Mouse (Mus musculus): ENCODE data around the gene Bcat2. TPM values are rescaled to one million over a fixed set of nuclear protein-coding genes. Genes with fewer than 3 reads are reported as not detected.
"Not testable (repeated sequence)": the region's sequence is repeated elsewhere in the genome, so short reads cannot be mapped to it uniquely, and the experiment has no call there.

Bcat2 gene
- 100 to 1,000 TPM in 1 of 2 experiments, 10 to 100 TPM in 1; 91.4 to 106 TPM for total RNA-seq (2021)
- long read RNA-seq, experiment 1, transcript Bcat2-201 (11 exons, 1,772 nt), result major isoform, 63 of 77 reads
- long read RNA-seq, experiment 1, partial matches to known transcripts, result 8 of 77 reads
- long read RNA-seq, experiment 1, other reads (novel, unspliced or antisense), result 6 of 77 reads
- long read RNA-seq, experiment 2, transcript Bcat2-201 (11 exons, 1,772 nt), result major isoform, 70 of 83 reads
- long read RNA-seq, experiment 2, partial matches to known transcripts, result 7 of 83 reads
- long read RNA-seq, experiment 2, other reads (novel, unspliced or antisense), result 6 of 83 reads

DNA sequence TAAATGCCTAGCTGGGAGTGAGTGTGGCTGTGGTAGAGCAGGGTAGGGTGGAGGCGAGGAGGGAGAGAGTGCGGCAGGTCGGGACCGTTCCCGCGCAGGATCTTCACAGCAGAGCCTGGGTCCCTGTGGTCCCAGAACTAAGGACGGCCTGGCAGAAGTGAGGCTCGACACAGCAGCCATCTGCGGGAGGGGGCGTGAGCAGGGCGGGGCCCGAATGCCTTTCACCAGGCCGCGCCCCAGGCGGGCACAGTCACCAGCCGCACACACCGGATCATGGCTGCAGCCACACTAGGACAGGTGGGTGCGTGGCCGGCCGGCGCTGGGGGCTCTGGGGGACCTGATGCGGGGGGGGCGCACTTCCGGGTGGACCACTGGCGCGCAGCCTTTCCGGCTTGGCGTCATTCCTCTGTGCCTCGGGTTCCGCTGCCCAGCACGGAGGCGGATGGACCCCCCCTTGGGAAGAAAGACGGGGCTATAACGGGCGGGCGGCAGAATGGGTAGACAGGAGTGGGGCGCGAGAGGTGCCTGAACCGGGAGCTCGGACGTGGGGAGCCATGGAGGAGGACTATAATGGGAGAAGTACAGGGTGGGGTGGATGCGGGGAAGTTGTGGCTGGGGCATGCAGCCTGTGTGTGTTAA is at the start of gene Bcat2:
TSS of gene Bcat2 (plus strand) at position 51 of the 639 bp plus-strand sequence.
- peak within 1 kb of the TSS; percentile 92 for H3K4me3 ChIP-seq
- TF ChIP-seq CTCF (IDR thresholded peaks at IDR 0.05), result no peak
- H3K27ac ChIP-seq, result peak within 1 kb of the TSS; percentile 96
- intact Hi-C loops (cut with DNase I), result no loop called here
- peak; percentile 90 for DNase-seq

DNA sequence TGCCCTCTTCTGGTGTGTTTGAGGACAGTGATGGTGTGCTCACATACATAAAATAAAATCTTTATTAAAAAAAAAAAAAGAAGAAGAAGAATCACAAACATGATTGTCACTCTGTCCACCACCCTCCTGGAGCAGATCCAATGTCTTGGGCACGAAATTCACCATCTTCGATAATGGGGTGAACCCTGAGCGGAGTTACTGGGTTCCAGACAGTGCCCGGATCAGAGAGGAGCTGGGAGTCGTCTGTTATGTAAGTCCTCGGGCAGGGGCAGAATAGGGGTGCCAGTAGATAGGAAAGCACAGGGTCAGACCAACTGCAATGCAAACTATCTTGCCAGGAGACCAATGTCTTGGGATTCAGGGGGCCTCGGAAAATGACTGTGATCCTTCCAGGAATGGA is 49.3 kb upstream of the Bcat2 start:
- Histone ChIP-seq H3K27ac (peak overlapping the region; percentile 10; the same call in 1 of the 2 replicates), H3K4me3 (no peak overlapping the region)
- intact Hi-C loops (cut with DNase I), result no loop called here
- TF ChIP-seq CTCF (IDR thresholded peaks at IDR 0.05), result no peak
- DNase-seq, result no peak

DNA sequence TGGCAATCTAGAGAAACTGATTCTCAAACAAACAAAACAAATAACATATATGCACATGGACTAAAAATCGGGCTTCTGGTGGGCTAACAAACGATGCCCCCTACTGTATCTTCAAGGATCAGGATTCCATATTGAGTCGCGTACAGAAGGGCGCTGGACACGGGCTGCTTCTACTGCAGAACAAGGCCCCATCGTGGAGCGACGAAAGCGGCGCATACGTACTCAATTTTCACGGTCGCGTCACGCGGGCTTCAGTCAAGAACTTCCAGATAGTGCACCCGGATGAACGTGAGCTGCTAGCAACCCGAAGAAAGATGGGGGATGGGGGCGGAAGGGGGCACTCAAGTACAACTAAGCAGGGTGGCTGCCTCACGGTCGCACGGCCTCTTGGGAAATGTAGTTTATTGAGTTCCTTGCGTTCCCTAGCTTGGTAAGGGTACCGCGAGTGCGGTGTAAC is 48.2 kb upstream of the Bcat2 start:
- TF ChIP-seq CTCF (IDR thresholded peaks at IDR 0.05), result peak; percentile 43
- intact Hi-C loops (cut with DNase I), result no loop called here

DNA sequence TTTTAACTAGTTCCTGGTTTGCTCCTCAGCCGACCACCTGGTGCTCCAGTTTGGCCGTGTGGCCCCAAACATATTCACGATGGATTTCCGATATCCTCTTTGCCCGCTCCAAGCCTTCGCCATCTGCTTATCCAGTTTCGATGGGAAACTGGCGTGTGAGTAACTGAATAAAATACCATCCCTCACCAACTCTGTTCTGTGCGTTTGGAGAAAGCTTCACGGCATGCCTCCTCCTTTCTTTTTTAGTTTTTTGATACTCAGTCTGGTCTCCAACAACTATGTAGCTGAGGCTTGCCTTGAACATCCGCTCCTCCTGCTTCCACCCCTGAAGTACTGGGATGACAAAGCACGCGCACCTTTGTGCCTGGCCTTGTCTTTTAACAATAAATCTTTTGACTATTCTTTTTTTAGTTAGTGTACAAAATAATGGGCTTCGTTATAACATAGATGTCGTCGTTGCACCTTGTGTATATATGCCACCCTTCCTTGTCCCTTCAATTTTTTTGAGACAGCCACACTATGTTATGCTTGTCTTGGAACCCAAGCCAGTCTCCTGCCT is 47.7 kb upstream of the Bcat2 start:
- Histone ChIP-seq H3K27ac (peak overlapping the region; percentile 92), H3K4me3 (peak overlapping the region; percentile 92)
- no peak for TF ChIP-seq CTCF (IDR thresholded peaks at IDR 0.05)
- DNase-seq, result no peak
- intact Hi-C loops (cut with DNase I), result no loop called here

More for the DNA sequence above, 48.2 kb upstream of the Bcat2 start:
- Histone ChIP-seq H3K27ac (peak overlapping the region; percentile 92), H3K4me3 (peak overlapping the region; percentile 92)
- DNase-seq, result peak; percentile 89

DNA sequence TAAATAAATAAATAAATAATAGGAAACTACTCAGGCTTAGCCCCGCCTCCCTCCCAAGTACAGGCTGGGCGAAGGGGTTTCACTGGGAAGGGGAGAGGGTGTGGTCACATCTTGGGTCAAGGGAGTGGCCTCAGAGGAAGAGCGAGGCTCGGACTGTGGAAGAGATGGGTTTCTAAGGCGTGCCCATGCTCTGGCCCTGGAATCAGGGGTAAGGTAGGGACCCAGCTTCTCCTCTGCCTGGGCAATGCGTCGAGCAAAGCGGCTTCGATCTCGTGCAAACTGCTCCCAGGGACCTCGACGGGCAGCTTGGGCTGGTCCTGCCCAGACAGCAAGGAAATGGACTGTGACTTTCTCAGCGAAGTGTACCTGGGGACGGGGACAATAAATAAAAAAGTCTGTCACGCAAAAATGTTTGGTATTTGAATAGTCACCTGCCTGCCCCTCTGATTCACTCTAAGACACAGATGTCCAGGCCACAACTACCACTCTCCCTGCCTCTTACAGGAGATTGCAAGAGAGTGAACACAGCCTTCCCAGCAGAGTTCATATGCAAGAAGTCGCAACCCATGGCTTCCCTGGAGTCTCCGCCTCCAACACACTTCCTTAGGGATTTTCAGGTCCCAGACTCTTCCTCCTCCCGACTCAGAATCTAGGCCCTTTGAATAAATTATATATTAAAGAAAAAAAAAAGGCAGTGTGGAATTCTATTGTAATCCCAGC is 46.8 kb upstream of the Bcat2 start:
- intact Hi-C loops (cut with DNase I), result no loop called here
- peak overlapping the region; percentile 92 for H3K4me3 ChIP-seq
- no peak for TF ChIP-seq CTCF (IDR thresholded peaks at IDR 0.05)
- peak overlapping the region; percentile 92 for H3K27ac ChIP-seq
- DNase-seq, result no peak

DNA sequence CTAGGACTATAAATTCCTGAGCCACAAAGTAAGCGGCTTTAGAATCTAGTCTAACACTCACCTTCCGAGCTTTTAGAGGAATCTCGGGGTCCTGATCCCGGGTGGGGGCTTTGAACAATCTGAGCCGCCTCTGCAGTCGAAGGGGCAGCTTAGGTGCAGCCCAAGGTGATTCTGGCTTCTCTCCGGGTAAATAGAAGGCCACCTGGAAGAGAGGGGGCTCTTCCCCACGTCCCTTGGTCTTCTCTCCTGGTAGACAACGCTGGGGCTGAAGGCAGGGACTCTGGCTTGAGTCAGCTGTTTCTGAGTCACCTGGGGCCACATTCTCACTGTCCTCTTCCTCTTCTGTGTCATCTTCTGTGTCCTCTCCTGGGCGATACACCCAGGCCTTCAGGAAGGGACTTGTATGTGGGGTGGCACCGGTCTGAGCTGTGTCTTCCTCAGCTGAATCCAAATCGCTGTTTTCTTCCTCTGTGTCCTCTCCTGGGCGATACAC is 46.2 kb upstream of the Bcat2 start:
- Histone ChIP-seq H3K4me3 (peak overlapping the region; percentile 92), H3K27ac (peak overlapping the region; percentile 92)
- no peak for DNase-seq
- intact Hi-C loops (cut with DNase I), result no loop called here
- TF ChIP-seq CTCF (IDR thresholded peaks at IDR 0.05), result no peak

DNA sequence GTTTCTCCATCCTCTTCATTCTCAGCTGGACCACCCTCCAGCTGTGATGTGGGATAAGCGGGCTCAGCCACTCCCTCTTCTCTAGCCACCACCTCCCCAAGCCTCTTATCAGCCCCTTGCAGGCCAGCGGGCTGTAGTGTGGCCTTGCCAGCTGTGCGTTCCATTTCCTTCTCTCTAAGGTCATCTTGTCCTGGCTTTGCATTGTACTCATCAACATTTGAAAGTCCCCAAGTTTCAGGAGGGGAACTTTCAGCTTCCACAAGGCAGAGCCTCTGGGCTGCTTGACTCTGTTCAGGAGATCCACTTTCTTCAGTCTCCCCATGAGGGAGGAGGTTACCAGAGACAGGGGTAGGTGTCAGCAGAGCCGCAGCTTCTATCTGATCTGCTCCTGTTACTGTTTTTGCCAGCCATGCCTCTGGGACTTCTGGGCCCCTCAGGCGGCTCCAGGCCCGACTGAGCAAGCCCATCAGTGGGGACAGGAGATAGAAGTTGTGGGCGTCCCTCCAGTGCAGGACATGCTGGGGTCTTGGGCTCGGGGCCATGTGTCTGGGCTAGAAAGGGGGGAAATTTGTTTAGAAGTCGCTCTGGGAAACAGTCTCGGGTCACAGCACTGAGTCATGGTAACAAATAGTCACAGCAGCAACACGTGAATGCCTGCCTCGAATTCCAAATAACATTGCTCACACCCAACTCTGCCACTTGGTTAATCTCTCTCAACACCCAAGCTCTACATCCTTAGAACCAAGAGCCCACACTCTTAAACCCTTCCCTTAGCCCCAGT is 44.9 kb upstream of the Bcat2 start:
- Histone ChIP-seq H3K4me3 (peak overlapping the region; percentile 92), H3K27ac (peak overlapping the region; percentile 100)
- intact Hi-C loops (cut with DNase I), result no loop called here
- DNase-seq, result peak; percentile 54
- TF ChIP-seq CTCF (IDR thresholded peaks at IDR 0.05), result no peak

DNA sequence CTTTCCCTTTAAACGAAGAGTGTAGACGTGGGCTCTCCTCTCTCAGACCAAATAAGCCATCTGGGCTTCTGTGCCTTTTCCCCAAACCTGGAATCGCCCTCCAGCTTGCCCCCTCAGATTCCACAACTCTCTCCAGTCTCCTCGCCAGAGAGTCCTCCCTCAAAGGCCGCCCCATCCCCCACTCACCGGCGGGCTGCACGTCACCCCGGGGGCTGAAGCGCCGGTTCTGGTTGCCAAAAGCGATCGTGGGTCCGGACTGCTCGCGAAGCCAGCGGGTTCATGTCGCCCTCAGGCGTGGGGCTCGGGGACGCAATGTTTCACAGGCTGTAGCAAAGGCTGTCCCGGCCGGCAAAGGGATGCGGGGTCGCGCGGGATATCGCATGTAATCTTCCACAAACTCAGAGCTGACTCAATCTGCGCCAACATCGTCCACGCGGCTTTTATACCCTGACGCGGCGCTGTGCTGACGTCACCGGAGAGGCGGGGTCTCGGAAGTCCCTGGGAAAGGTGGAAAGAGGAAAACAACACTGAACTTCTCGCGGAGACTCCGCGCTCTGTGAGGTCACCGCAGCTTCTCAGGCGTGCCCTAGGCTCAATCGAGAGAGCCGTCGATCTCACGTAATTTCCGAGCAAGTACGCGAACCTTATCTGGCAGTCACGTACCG is 44.0 kb upstream of the Bcat2 start, which contains the start of the genes Ppp1r15a and Plekha4:
TSS of gene Ppp1r15a (minus strand) at position 460 of the 665 bp plus-strand sequence.
TSS of gene Plekha4 (plus strand) at position 522 of the 665 bp plus-strand sequence.
- TF ChIP-seq CTCF (IDR thresholded peaks at IDR 0.05), result no peak
- intact Hi-C loops (cut with DNase I), result loop anchor here (1.0 kb wide), 1 partner anchor 55 kb away; no protein-coding TSS in a partner anchor
- Histone ChIP-seq H3K27ac (peak within 1 kb of the TSS; percentile 100), H3K4me3 (peak within 1 kb of the TSS; percentile 92)
- DNase-seq, result peak; percentile 96

DNA sequence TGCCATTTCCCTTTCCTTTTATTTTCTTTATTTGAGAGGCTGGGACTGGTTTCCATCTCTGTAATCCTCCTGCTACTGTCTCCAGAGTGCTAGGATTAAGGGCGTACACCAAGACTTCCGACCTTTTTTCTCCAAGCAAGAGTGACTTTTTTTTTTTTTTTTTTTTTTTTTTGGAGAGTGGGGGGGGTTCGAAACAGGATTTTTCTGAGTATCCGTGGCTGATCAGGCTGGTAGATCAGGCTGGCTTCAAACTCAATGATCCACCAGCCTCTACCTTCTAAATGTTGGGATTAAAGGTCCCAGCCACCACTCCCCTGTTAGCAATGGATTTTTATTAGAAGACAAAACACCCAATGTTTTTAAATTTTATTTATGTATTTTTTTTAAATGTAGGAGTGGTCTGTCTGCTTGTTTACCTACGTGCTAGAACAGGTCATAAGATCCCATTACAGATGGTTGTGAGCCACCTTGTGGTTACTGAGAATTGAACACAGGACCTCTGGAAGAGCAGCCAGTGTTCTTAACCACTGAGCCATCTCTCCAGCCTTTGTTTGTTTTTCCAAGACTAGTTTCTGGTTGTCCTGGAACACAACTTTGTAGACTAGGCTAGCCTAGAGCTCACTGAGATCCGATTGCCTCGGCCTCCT is 43.4 kb upstream of the Bcat2 start:
- peak overlapping the region; percentile 100 for H3K27ac ChIP-seq
- no peak for DNase-seq
- intact Hi-C loops (cut with DNase I), result loop anchor here (1.0 kb wide), 1 partner anchor 55 kb away; no protein-coding TSS in a partner anchor
- H3K4me3 ChIP-seq, result peak overlapping the region; percentile 92
- TF ChIP-seq CTCF (IDR thresholded peaks at IDR 0.05), result peak; percentile 60

DNA sequence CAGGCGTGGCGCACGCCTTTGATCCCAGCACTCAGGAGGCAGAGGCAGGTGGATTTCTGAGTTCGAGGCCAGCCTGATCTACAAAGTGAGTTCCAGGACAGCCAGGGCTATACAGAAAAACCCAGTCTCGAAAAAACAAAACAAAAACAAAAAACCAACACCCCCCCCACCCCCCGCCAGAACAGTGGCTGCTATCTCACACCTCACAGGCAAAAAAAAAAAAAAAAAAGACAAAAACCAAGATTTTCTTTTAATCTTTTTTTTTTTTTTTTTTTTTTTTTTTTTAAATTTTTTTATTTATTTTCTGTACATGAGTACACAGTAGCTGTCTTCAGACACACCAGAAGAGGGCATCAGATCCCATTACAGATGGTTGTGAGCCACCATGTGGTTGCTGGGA is 42.8 kb upstream of the Bcat2 start:
- H3K27ac ChIP-seq, result peak overlapping the region; percentile 100
- DNase-seq; intact Hi-C loops (cut with DNase I); H3K4me3 ChIP-seq: not testable (repeated sequence)
